Mouse (Mus musculus) ovary, postnatal 36 days (tissue): ENCODE data around the gene Tmem201.

Experiments used
- DNase-seq: peaks from one replicate; pipeline ENCODE4 v3.0.0; 2022; ENCODE audit warnings: low spot score, mixed read lengths

Tmem201 gene

DNA sequence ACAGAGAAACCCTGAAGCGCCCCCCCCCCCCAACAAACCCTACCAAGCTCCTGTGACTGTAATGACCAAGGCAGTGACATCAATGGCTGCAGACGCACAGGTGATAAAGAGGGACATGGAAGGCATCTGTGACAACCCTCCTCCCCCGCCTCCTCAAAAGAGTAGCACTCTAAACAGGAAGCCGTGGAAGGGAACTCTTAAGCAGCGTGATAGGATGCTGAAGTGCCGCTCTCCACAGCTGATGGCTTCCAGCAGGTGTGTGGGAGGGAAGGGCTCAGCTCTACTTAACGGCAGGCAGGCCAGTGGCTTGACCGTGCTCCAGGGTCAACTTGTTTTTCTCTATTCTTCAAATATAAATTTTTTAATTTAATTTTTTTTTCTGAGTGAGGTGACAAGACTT lies 16.7 kb downstream of the Tmem201 start:
- no peak for DNase-seq

DNA sequence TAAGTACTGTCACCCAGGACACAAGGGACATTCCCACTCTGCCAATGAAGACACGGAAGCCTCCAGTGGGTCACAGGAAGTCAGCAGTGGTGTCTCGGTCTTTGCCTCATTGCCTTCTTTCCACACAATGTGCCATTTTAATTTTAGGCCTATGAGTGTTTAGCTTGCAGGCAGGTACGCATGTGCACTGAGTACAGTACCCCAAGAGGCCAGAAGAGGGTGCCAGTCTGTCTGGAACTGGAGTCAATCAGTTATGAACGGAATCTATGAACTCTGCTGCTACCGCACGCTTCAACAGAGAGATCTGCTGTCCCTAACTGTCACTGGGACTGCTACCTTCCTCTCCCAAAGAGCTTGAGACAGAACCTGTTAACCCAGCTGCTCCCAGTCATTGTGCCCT lies 18.2 kb downstream of the Tmem201 start:
- no peak for DNase-seq

DNA sequence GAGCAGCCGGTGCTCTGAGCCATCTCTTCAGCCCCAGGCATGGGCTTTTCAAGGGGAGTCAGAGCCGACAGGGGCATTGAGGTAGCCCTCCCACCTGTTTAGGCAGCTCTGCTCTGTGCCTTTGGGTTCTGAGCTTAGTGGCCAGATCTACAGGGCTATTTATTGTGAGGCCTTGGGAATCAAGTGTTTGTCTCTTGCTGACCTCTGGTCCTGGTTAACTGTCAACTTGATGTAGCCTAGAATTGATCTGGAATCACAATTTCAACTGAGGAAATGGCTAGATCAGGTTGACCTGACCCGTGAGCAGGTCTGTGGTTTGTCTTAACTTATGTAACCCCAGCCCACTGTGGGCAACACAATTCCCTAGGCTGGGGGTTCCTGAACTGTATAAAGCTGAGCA lies 23.3 kb downstream of the Tmem201 start:
- no peak for DNase-seq

- peak; percentile 47 for DNase-seq
Observed at GRCm38 (mm10) chr4:149711955-149712354, 25.9 kb downstream of the Tmem201 start.

DNA sequence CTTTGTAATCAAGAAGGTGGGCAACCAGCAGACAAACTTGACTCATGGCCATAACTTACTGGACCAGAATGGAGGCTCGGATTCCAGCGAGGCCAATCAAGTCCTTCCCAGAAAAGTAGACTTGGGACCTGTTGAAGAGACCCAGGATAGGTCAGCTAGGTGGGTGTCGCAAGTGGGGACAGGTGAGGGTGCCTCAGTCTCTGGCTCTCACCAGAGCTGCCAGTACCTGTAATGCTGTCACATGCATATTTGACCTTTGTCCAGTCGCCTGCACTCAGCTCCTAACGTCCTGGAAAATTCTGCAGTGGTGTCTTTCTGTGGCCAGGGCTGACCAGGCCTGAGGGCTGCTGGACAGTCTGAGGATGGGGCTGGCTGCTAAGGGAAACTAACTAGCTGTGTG lies 26.4 kb downstream of the Tmem201 start:
- no peak for DNase-seq

DNA sequence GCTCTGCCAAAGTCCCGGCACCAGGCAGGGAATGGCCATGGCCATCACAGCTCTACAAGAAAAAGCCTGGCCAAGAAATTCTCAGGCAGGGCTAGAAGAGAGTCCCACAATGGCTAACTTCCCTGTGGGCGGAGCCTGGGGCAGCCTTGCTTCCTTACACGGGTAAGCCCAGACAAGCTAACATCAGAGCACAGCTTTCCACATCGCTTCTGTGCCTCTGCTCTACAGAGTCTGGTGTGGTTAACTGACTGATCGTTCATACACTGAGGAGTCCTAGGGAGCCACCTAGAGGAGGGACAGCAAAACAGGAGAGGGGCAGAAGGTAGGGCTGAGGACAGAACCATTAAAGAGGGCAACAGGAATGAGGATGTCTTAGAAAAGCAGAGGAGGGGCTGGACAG lies 27.3 kb downstream of the Tmem201 start:
- DNase-seq: peak; percentile 46

GRCm38 (mm10) chr4:149705941-149706340 lies 31.9 kb downstream of the Tmem201 start:
- no peak for DNase-seq

DNA sequence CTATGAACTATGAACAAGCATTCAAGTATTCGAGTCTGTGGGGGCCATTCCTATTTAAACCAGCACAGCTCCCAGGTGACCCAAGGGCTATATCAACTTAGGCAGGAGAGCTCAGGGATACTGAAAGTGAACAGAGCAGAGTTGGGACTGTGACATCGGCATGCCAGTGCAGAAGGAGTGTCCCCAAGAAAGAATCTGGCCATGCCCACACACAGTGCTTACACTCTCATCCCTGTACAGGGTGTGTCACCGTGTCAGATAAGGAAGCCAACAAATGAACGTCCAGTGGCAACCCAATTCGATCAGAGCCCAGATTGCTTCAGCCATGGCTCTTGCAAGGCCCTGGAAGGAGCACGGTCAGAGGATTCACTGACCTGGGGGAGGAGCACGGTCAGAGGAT lies 32.5 kb downstream of the Tmem201 start:
- DNase-seq: no peak

- DNase-seq: no peak
Observed at GRCm38 (mm10) chr4:149702210-149702979, 35.4 kb downstream of the Tmem201 start, which contains the start of gene Pik3cd. Pik3cd (minus strand) TSS chr4:149702571.

GRCm38 (mm10) chr4:149701426-149702209 lies 36.2 kb downstream of the Tmem201 start:
- DNase-seq: no peak

- no peak for DNase-seq
Observed at GRCm38 (mm10) chr4:149699953-149700352, 37.9 kb downstream of the Tmem201 start.

- peak; percentile 65 for DNase-seq
Observed at GRCm38 (mm10) chr4:149698197-149698821, 39.5 kb downstream of the Tmem201 start.

- peak; percentile 31 for DNase-seq
Observed at GRCm38 (mm10) chr4:149697506-149698196, 40.2 kb downstream of the Tmem201 start.

DNA sequence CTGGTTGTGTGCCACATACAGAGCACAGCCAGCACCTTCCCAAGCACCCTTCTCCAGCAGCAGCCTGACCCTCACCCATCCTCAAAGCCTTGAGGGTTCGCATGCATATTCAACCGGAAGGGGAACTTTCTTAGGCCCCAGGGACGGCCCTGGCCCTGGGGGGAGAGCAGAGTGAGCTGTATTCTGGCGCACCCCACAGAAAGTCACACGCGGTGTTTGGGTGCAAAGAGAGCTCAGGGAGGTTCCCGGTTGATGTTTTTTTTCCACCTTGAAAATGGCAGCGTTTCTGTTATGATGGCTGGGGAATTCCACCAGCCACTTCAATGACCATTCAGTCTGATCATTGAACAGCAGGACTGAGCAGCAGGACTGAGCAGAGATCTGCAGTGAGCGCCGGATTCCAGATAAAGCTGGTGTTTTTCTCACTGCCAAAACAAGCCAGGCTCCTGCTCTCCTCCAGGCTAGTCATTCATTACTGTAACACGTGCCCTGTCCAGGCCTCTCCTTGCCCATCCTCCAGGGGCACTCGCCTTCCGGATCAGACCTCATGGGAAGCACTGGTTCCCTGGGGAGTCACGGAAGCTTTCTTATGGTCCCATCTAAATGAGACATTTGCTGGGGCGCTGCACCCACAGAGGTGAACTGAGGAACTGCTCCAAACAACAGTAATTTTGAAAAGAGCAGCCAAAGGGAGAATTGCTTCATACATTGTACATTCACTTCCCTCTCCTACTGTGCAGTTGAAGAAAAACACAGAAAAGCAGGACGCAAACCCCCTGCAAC lies 41.5 kb downstream of the Tmem201 start:
- peak; percentile 40 for DNase-seq

- DNase-seq: no peak
Observed at GRCm38 (mm10) chr4:149691368-149691767, 46.5 kb downstream of the Tmem201 start.

- peak; percentile 35 for DNase-seq
Observed at GRCm38 (mm10) chr4:149690828-149691280, 47.0 kb downstream of the Tmem201 start.

DNA sequence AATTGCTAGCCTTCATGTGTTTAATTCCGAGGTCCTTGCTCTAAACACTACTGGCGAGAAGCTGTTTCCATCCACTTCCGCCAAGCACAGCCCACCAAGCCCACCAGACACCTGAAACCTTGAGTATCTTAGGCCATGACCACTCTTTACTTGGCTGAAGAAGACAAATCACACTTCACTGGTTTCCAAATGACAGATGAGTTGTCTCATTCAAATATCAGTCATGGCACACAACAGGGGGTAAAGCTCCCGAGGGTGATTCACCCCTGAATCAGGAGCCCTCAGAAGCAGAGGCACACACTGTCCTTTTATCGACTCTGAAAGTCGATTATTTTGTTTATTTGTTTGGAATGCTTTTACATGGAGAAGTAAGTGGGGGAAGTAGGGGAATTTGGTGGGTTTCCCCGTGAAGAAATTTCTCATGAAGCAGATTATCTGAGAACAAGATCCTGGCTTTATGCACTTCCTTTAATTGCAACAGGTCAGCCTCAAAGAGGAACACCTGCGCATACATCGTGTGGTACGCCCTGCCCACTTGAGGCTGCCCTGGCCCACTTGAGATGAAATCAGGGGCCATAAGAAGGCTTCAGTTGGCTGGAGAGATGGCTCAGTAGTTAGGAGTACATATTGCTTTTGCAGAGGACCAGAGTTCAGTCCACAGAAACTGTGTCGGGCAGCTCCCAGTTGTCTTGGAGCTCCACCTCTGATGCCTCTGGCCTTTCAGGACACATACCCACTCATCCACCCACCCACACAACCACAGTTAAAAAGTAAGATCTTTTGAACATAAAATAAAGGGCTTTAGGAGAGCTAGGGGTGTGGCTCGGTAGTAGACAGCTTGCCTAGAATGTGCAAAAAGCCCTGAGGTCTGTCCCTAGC lies 47.8 kb downstream of the Tmem201 start:
- no peak for DNase-seq

GRCm38 (mm10) chr4:149688861-149689260 lies 49.0 kb downstream of the Tmem201 start:
- DNase-seq: no peak

DNA sequence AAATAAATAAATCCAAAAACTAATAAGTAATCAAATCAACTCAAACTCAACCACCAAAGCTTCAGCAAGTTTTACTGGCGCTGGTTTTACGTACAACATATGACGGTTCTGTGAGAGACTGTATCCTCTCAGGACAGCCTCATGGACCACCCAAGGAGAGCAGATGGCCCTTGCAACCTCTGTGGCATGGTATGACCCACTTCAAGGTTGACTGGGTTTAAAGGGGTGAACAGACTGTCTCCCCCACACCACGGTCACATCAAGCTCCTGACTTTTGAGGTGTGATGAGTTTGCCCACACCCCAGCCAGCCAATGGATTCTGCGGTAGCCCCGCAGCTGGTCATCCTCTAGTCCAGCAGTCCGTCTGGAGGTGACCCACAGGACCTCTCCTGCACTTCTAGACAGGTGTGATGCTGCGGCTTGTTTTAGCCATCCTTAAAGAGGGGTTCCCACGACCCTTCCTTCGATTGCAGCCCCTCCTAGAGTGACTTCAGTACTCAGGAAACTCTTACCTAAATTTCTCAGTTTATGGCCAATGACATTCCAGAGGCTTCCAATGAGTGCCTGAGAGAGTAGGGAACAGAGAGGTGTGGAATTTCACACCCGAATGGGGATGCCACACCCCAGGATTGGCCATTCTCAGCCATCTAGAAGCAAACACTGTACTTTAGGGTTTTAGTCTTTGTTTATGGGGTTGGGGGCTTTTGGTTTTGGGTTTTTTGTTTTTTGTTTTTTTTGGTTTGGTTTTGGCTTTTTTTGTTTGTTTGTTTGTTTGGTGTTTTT lies 52.8 kb downstream of the Tmem201 start:
- no peak for DNase-seq
